Mouse (Mus musculus): ENCODE measurements around the gene Cfap69. TPM values are rescaled to one million over a fixed set of nuclear protein-coding genes. Genes with fewer than 3 reads are reported as not detected.
A peak's percentile ranks its signal among the peaks of the same experiment; 100 is the strongest.
"Not testable (repeated sequence)": the region's sequence is repeated elsewhere in the genome, so short reads cannot be mapped to it uniquely, and the experiment has no call there.

The Cfap69 gene
- polyA plus RNA-seq, 1 experiment = 10.3 TPM

- TF ChIP-seq POLR2A (IDR thresholded peaks at IDR 0.05; ENCODE audit: borderline replicate concordance, extremely low read depth, low read depth, low read length) = no peak
- TF ChIP-seq CTCF (IDR thresholded peaks at IDR 0.05; ENCODE audit: insufficient read depth, low read length) = no peak
- Histone ChIP-seq H3K4me1 (ENCODE audit: control insufficient read depth, insufficient read depth, low read length) (peaks cover 3% of the 10 kb centered on the region; the same call in 1 of the 2 replicates), H3K4me3 (replicated peaks; ENCODE audit: extremely low read depth, low read depth, low read length) (no peak overlapping the region)
- 40% methylated on average over 4 of the region's 4 CpGs for WGBS
- no peak for DNase-seq
These were observed 28.2 kb upstream of the Cfap69 start for GRCm38 (mm10) chr5:5692167-5692738.

- TF ChIP-seq CTCF (IDR thresholded peaks at IDR 0.05; ENCODE audit: insufficient read depth, low read length) = no peak
- no peak for TF ChIP-seq POLR2A (IDR thresholded peaks at IDR 0.05; ENCODE audit: borderline replicate concordance, extremely low read depth, low read depth, low read length)
- Histone ChIP-seq H3K4me3 (replicated peaks; ENCODE audit: extremely low read depth, low read depth, low read length) (no peak overlapping the region), H3K4me1 (ENCODE audit: control insufficient read depth, insufficient read depth, low read length) (no peaks in the 10 kb centered on the region)
- no peak for DNase-seq
- 62% methylated on average over 8 of the region's 8 CpGs for WGBS
These were observed 25.0 kb upstream of the Cfap69 start for GRCm38 (mm10) chr5:5688945-5689540.

- TF ChIP-seq CTCF (IDR thresholded peaks at IDR 0.05; ENCODE audit: insufficient read depth, low read length) (no peak), POLR2A (IDR thresholded peaks at IDR 0.05; ENCODE audit: borderline replicate concordance, extremely low read depth, low read depth, low read length) (no peak)
- Histone ChIP-seq H3K4me1 (ENCODE audit: control insufficient read depth, insufficient read depth, low read length) (no peaks in the 10 kb centered on the region), H3K4me3 (replicated peaks; ENCODE audit: extremely low read depth, low read depth, low read length) (no peak overlapping the region)
- no peak for DNase-seq
- WGBS = 66% methylated on average over 6 of the region's 6 CpGs
These were observed 24.2 kb upstream of the Cfap69 start for GRCm38 (mm10) chr5:5688228-5688627.

GRCm38 (mm10) chr5:5686973-5687372 is 22.9 kb upstream of the Cfap69 start:
- DNase-seq = no peak
- H3K4me1 ChIP-seq (ENCODE audit: control insufficient read depth, insufficient read depth, low read length) = no peaks in the 10 kb centered on the region
- TF ChIP-seq CTCF (IDR thresholded peaks at IDR 0.05; ENCODE audit: insufficient read depth, low read length) (no peak), POLR2A (IDR thresholded peaks at IDR 0.05; ENCODE audit: borderline replicate concordance, extremely low read depth, low read depth, low read length) (no peak)
- H3K4me3 ChIP-seq (replicated peaks; ENCODE audit: extremely low read depth, low read depth, low read length) = no peak overlapping the region
- 3% methylated on average over 1 of the region's 1 CpGs for WGBS

- not testable (repeated sequence) for H3K4me3 ChIP-seq (replicated peaks; ENCODE audit: extremely low read depth, low read depth, low read length); DNase-seq; H3K4me1 ChIP-seq (ENCODE audit: control insufficient read depth, insufficient read depth, low read length)
- WGBS = 71% methylated on average over 2 of the region's 2 CpGs
These were observed 20.9 kb upstream of the Cfap69 start for GRCm38 (mm10) chr5:5684946-5685345.

GRCm38 (mm10) chr5:5683292-5683691 is 19.3 kb upstream of the Cfap69 start:
- DNase-seq = no peak
- H3K4me1 ChIP-seq (ENCODE audit: control insufficient read depth, insufficient read depth, low read length) = no peaks in the 10 kb centered on the region
- H3K4me3 ChIP-seq (replicated peaks; ENCODE audit: extremely low read depth, low read depth, low read length) = no peak overlapping the region
- TF ChIP-seq CTCF (IDR thresholded peaks at IDR 0.05; ENCODE audit: insufficient read depth, low read length) (no peak), POLR2A (IDR thresholded peaks at IDR 0.05; ENCODE audit: borderline replicate concordance, extremely low read depth, low read depth, low read length) (no peak)
- WGBS = 70% methylated on average over 4 of the region's 4 CpGs

- TF ChIP-seq CTCF (IDR thresholded peaks at IDR 0.05; ENCODE audit: insufficient read depth, low read length) = no peak
- no peak for TF ChIP-seq POLR2A (IDR thresholded peaks at IDR 0.05; ENCODE audit: borderline replicate concordance, extremely low read depth, low read depth, low read length)
- Histone ChIP-seq H3K4me3 (replicated peaks; ENCODE audit: extremely low read depth, low read depth, low read length) (no peak overlapping the region), H3K4me1 (ENCODE audit: control insufficient read depth, insufficient read depth, low read length) (no peaks in the 10 kb centered on the region)
- no peak for DNase-seq
These were observed 15.4 kb upstream of the Cfap69 start for GRCm38 (mm10) chr5:5679459-5679858.

GRCm38 (mm10) chr5:5676082-5676481 is 12.0 kb upstream of the Cfap69 start:
- TF ChIP-seq POLR2A (IDR thresholded peaks at IDR 0.05; ENCODE audit: borderline replicate concordance, extremely low read depth, low read depth, low read length) (no peak), CTCF (IDR thresholded peaks at IDR 0.05; ENCODE audit: insufficient read depth, low read length) (no peak)
- no peak for DNase-seq
- Histone ChIP-seq H3K4me3 (replicated peaks; ENCODE audit: extremely low read depth, low read depth, low read length) (no peak overlapping the region), H3K4me1 (ENCODE audit: control insufficient read depth, insufficient read depth, low read length) (no peaks in the 10 kb centered on the region)
- 81% methylated on average over 3 of the region's 3 CpGs for WGBS

GRCm38 (mm10) chr5:5668920-5669319 is 4.9 kb upstream of the Cfap69 start:
- H3K4me3 ChIP-seq (replicated peaks; ENCODE audit: extremely low read depth, low read depth, low read length) = no peak overlapping the region
- 70% methylated on average over 7 of the region's 7 CpGs for WGBS
- no peak for DNase-seq
- no peak for TF ChIP-seq CTCF (IDR thresholded peaks at IDR 0.05; ENCODE audit: insufficient read depth, low read length)
- no peak for TF ChIP-seq POLR2A (IDR thresholded peaks at IDR 0.05; ENCODE audit: borderline replicate concordance, extremely low read depth, low read depth, low read length)
- H3K4me1 ChIP-seq (ENCODE audit: control insufficient read depth, insufficient read depth, low read length) = no peaks in the 10 kb centered on the region

- DNase-seq = no peak
- H3K4me3 ChIP-seq (replicated peaks; ENCODE audit: extremely low read depth, low read depth, low read length) = peak overlapping the region; percentile 76
- WGBS = 60% methylated on average over 6 of the region's 6 CpGs
- H3K4me1 ChIP-seq (ENCODE audit: control insufficient read depth, insufficient read depth, low read length) = no peaks in the 10 kb centered on the region; the same call in 1 of the 2 replicates
- TF ChIP-seq CTCF (IDR thresholded peaks at IDR 0.05; ENCODE audit: insufficient read depth, low read length) (no peak), POLR2A (IDR thresholded peaks at IDR 0.05; ENCODE audit: borderline replicate concordance, extremely low read depth, low read depth, low read length) (no peak)
These were observed 410 bp upstream of the Cfap69 start for GRCm38 (mm10) chr5:5664371-5664926.

All from lung, adult 2 months (tissue).